Mouse (Mus musculus) bone marrow macrophage, adult 2 months (primary cell): Measurements from ENCODE around the gene Fam171a2. TPM values are rescaled to one million over a fixed set of nuclear protein-coding genes. Genes with fewer than 3 reads are reported as not detected.

ENCODE experiments used
- H3K27ac ChIP-seq: 2 replicates; pipeline ENCODE4 v1.5.1; 2012; ENCODE audit warnings: low read depth, low read length; ENCODE audit not compliant: insufficient read depth
- H3K4me1 ChIP-seq: 2 replicates; pipeline ENCODE4 v1.6.1; 2012; ENCODE audit warnings: low read length; ENCODE audit not compliant: control insufficient read depth, insufficient read depth
- H3K4me3 ChIP-seq: 2 replicates; pipeline ENCODE4 v1.5.1; 2012; ENCODE audit warnings: mild to moderate bottlenecking, low read length, moderate library complexity; ENCODE audit not compliant: insufficient read depth
- CTCF ChIP-seq: IDR thresholded peaks from 2 replicates; pipeline ENCODE4 v1.5.1; 2012; ENCODE audit warnings: low read depth, mild to moderate bottlenecking, low read length, moderate library complexity
- POLR2A ChIP-seq: IDR thresholded peaks from 2 replicates; pipeline ENCODE4 v1.6.1; 2012; ENCODE audit warnings: mild to moderate bottlenecking, low read depth, low read length, borderline replicate concordance
- polyA plus RNA-seq: library from polyadenylated mRNA; stranded (reverse); fragments of >200 nt; gene quantifications from 2 replicates; pipeline ENCODE4 v1.2.4, GENCODE M21; 2012; ENCODE audit not compliant: missing spikeins, insufficient read depth, insufficient read length

The Fam171a2 gene
- polyA plus RNA-seq, 1 experiment: not detected

- TF ChIP-seq CTCF (no peak), POLR2A (no peak)
- H3K4me1 ChIP-seq: no peaks in the 10 kb centered on the region
- H3K4me3 ChIP-seq: no peak overlapping the region
- H3K27ac ChIP-seq: no peak overlapping the region
These were observed 32.6 kb upstream of the Fam171a2 start for GRCm38 (mm10) chr11:102480111-102480510.

GRCm38 (mm10) chr11:102479581-102479980 lies 32.1 kb upstream of the Fam171a2 start:
- H3K4me3 ChIP-seq: no peak overlapping the region
- H3K4me1 ChIP-seq: no peaks in the 10 kb centered on the region
- no peak overlapping the region for H3K27ac ChIP-seq
- TF ChIP-seq CTCF (no peak), POLR2A (no peak)

DNA sequence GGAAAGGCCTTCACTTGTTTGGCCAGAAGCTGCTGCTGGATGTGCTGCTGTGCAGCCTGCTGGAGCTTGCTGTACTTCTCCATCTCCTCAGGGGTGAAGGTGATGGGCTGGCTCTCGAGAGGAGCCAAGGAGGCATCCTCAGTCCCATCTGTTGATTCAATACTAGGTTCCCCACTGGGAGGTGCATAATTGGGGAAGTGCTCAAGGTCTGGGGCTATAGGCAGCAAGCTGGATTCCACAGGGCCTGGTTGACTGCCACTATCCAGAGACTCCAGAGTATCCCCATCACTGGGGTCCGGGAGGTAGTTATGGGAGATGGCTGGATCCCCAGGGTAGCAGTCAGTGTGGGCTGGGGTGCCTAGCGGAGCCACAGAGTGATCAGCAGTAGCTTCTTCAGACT lies 31.2 kb upstream of the Fam171a2 start:
- TF ChIP-seq POLR2A (no peak), CTCF (no peak)
- H3K4me1 ChIP-seq: no peaks in the 10 kb centered on the region
- H3K4me3 ChIP-seq: no peak overlapping the region
- H3K27ac ChIP-seq: no peak overlapping the region

- Histone ChIP-seq H3K27ac (no peak overlapping the region), H3K4me1 (0 out of 2 replicates have a peak, but pooled peaks cover under 1% of the 10 kb centered on the region), H3K4me3 (no peak overlapping the region)
- TF ChIP-seq CTCF: no peak
These were observed 27.5 kb upstream of the Fam171a2 start for GRCm38 (mm10) chr11:102475027-102475426.

- H3K4me1 ChIP-seq: peaks cover 5% of the 10 kb centered on the region
These were observed 22.3 kb upstream of the Fam171a2 start, which contains the start of gene Itga2b for GRCm38 (mm10) chr11:102469648-102470357. Itga2b (minus strand) TSS chr11:102470122.

GRCm38 (mm10) chr11:102467041-102467631 lies 19.7 kb upstream of the Fam171a2 start:
- Histone ChIP-seq H3K4me1 (peaks cover 5% of the 10 kb centered on the region), H3K4me3 (peak overlapping the region; percentile 50), H3K27ac (no peak overlapping the region)
- no peak for TF ChIP-seq CTCF
- TF ChIP-seq POLR2A: no peak

More at GRCm38 (mm10) chr11:102469648-102470357, 22.3 kb upstream of the Fam171a2 start, which contains the start of gene Itga2b:
- H3K27ac ChIP-seq: no peak within 1 kb of the TSS
- H3K4me3 ChIP-seq: no peak within 1 kb of the TSS
- no peak for TF ChIP-seq POLR2A
- no peak for TF ChIP-seq CTCF

DNA sequence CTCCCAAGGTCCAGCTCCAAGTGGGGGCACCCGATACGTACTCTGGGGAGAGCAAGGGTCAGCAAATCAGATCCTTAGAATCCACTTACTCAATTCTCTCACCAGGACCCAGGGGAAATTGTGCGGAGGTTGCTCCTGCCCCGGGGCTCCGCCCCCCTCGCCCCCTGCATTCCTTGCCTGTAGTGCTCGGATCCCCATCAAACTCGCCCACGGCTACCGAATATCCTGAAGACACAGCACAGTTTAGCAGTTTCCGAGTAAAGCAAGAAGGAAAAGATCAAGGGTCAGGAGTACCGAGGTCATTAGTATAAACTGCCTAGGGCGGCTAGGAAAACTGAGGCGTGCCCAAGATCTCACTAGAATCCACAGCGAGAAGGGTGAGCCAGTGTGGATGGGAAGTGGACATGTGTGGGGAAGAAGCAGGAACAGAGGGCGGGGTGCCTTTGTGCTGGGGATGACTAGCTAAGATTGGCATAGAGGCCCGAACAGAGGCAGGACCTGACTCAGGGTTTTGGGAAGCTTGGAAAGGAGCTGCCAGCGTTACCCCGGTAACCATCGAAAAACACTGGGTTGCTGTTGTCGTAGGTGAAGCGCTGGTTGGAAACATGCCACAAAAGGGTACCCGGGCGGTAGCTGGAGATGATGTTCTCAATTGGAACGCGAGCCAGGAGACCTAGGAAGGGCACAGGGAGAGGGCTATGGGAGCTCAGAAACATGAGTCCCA lies 18.4 kb upstream of the Fam171a2 start:
- Histone ChIP-seq H3K4me1 (peaks cover 5% of the 10 kb centered on the region), H3K4me3 (no peak overlapping the region), H3K27ac (no peak overlapping the region)
- TF ChIP-seq POLR2A: no peak
- TF ChIP-seq CTCF: no peak

GRCm38 (mm10) chr11:102464901-102465300 lies 17.4 kb upstream of the Fam171a2 start:
- peaks cover 4% of the 10 kb centered on the region for H3K4me1 ChIP-seq
- H3K4me3 ChIP-seq: no peak overlapping the region
- no peak for TF ChIP-seq POLR2A
- TF ChIP-seq CTCF: no peak
- H3K27ac ChIP-seq: no peak overlapping the region

GRCm38 (mm10) chr11:102461764-102462163 lies 14.3 kb upstream of the Fam171a2 start:
- TF ChIP-seq CTCF: no peak
- no peak for TF ChIP-seq POLR2A
- Histone ChIP-seq H3K4me1 (no peaks in the 10 kb centered on the region), H3K27ac (no peak overlapping the region), H3K4me3 (no peak overlapping the region)

GRCm38 (mm10) chr11:102460541-102460940 lies 13.1 kb upstream of the Fam171a2 start:
- peaks cover under 1% of the 10 kb centered on the region; the same call in 1 of the 2 replicates for H3K4me1 ChIP-seq
- H3K4me3 ChIP-seq: no peak overlapping the region
- no peak overlapping the region for H3K27ac ChIP-seq
- TF ChIP-seq CTCF (no peak), POLR2A (no peak)
